Mouse (Mus musculus) E14TG2a.4 (cell line): ENCODE data around the gene Ppa1.

Source experiments
- CTCF ChIP-seq: conservative IDR thresholded peaks from 2 replicates; pipeline ENCODE4 v1.5.1; 2014; ENCODE audit warnings: low read length
- NANOG ChIP-seq: IDR thresholded peaks from 2 replicates; pipeline ENCODE4 v1.6.1; 2014; ENCODE audit warnings: borderline replicate concordance, low read length, mixed read lengths
- POU5F1 ChIP-seq: IDR thresholded peaks from 2 replicates; pipeline ENCODE4 v1.6.1; 2014; ENCODE audit warnings: low read length, borderline replicate concordance

DNA sequence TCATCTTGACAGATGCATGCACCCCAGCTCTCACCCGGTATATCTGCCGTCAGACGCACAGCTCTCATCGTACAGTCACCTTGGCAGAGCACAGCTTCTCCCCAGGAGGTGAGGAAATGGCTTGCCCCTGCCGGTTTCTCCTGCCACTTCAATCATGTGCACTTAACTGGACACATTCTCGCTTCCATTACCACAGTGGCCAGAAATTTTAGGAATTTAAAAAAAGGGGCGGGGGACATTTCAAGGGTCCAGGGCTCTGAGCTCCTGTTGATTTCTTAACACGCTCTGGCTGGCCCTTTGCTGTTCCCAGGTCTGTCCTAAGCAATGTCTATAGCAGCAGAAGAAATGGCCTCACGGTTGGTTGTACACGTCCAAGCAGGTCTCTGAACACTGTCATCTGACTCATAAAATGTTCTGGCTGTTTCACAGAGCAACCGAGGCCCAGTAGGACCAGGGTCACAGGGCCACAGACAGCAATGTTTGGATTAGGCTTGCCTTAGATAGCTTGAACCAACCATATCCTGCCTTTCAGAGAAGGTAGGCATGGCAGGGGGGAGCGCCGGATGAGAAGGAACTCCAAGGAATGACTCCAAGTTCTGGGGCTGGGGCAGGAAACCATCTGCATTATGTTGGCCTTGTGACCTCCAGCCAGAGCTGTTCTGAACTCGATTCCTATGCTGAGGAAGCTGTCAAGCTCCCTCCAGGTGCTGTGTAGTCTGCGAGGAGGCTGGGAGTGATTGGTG lies 21.0 kb upstream of the Ppa1 start:
- TF ChIP-seq CTCF (no peak), NANOG (no peak), POU5F1 (no peak)
